Mouse (Mus musculus): ENCODE data around the gene Trpv1.
A peak's percentile ranks its signal among the peaks of the same experiment; 100 is the strongest.

Gene Trpv1

DNA sequence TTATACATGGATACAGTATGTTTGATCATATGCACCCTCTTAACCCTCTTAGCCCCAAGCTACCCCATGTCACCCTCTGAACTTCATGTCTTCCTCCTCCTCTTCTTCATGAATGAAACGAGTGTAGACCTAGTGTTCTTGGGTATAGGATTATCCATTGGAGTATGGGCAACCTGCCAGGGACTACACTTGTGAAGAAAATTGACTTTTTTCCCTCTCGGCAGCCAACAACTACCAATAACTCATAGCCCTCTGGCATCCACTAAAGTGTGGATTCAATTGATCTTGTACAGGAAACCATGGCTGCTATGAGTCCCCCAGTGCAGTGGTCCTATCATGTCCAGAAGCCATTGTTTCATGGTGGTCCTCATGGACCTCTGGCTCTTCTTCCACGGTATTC lies 2.6 kb downstream of the Trpv1 start:
- DNase-seq = no peak

DNA sequence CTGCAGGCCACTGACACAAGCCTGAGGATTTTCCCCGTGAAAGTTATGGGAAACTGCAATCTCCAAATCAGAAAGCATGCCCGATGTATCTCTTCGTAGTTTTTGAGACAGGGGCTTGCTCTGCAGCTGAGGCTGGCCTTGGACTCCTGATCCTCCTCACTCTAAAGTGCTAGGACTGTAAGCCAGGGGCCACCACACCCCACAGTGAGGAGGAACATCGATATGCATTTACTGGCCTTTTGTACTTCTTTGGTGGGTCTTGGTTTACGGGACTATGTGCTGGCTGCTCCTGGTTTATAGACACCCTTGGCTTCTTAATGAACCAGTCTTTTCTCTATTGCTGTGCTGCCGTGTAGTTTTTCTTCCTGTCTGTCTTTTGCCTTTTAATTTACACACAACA lies 8.1 kb downstream of the Trpv1 start:
- no peak for DNase-seq

DNA sequence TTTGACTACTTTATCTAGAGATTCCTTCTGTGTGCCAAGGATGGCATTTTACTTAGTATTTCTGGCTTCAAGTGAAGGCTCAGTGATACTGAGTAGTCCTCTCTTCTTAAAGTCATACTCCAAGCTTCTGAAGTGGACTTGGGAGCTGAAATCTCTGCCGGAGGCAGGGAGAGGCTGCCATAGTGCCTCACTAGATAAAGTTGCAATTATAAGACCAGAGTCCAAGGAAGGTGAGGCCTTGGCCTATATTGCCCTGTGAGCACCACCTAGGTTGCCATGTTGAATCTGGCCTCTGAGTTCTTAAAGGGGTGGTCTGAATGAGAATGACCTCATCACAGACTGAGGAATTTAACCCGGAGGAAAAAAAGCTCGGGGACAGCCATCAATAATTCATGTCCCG lies 8.7 kb downstream of the Trpv1 start:
- DNase-seq = no peak

DNA sequence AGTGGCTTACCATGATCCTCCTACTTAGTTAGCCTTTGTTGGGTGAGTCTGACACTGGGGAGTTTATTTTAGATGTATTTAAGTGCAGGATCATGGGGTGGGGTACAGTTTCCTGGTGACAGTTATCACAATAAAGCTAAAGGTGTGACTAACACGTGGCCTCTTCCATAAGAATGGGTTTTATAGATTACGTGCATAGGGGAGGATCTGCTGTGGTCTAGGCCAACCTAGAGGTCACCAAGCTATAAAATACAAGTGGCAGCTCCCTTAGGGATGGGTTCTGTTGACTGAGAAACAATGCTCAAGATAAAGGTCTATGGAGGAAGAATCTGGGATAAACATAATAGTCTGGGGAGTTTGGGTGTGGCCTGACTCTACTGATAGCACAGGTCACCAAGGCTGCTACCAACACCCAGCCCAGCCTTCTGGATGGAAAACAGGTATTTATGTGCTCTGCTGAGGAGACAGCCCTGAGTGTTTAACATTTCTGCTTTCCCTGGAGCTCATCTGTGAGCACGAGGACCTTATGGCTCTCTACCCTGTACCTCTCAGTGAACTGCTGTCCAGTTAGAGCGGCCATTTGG lies 23.4 kb downstream of the Trpv1 start:
- DNase-seq = no peak

DNA sequence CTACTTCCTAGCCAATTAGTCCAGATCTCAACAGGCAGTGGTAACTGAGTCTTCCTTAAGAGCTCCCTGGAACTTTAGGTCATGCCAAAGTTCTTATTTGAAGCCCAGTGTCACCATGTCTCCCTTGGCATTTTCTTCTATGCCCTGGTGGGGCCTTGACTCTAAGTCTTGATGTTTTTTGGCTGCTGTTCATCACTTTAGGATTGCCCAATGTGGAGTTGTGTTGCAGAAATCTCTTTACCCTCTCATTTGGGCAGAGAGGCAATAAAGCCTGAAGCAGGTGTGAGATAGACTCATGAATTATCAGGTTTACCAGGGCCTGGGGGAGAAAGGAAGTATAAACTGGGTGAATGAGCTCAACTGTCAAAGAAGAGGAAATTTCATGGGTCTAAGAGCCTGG lies 24.6 kb downstream of the Trpv1 start:
- DNase-seq = no peak

DNA sequence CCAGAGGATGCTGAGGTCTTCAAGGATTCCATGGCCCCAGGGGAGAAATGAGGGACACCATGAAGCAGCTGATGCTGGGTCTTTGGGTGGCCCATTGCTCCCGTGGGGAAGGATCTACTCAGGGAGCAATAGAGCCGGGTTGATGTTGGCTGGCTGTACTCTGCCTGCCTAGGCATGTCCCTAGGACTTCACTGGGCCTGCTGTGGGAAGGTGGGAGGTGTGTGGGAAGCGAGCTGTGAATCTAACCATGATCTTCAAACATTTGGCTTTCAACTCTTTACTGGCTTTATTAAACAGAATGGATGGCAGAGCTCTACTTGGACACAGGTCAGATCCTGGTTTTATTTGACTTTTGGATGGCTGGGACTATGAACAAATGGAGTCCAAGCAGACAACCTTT lies 26.4 kb downstream of the Trpv1 start:
- no peak for DNase-seq

DNA sequence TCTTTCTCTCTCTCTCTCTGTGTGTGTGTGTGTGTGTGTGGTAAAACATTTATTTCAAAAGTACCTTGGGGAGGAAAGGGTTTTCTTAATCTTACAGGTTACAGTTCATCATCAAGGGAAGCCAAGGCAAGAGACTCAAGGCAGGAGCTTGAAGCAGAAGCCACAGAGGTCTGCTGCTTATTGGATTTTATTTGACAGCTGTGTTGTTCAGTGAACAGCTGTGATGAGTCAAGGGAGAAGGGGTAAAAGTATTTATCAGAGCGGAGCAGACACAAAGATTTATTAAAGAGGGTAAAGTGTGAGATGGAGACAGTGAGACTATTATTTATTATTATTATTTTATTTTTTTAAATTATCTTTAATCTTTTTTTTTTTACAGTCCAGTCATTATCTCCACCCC lies 27.3 kb downstream of the Trpv1 start:
- DNase-seq = no peak

DNA sequence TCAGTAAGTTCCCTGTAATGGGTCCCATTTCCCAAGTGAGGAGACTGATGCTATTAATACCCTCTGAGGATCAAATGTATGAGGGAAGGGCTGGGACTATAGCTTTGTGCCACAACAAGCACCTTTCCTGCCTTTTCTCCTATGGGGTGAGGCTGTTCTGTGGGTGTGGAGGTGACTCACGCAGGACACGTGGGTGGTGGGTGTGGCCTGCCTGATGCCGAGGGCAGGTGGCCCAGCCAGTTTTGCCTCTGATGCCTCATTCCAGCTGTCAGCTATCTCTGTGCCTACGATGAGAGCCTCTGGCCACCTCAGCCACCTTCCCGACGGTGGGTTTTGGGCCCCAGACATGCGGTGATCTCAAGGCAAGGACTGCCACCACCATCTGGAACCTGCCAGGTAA lies 33.2 kb downstream of the Trpv1 start, which contains the start of gene Trpv3:
Gene Trpv3, plus strand, starts transcription at position 122 of the 400 bp plus-strand sequence.
- no peak for DNase-seq

DNA sequence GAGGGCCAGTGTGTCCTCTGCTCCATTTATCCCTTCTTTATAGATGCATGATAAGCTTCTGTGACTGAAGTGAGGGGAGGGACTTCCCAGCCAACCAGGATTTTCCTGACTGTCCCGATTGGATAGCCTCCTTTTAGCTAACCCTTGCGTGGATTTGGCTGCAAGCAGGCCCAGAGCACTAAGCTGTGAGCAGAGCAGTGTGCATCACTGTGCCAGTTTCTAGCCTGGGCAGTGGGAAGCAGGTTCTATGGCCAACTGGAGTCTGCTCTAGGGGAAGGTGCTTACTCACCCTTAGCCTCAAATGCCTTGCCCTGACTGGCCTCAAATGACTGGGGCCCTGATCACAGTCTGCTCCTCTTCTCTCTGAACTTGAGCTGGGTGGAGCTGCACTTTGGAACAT lies 40.7 kb downstream of the Trpv1 start:
- DNase-seq = peak in 1 of 2 experiments; percentile 22

DNA sequence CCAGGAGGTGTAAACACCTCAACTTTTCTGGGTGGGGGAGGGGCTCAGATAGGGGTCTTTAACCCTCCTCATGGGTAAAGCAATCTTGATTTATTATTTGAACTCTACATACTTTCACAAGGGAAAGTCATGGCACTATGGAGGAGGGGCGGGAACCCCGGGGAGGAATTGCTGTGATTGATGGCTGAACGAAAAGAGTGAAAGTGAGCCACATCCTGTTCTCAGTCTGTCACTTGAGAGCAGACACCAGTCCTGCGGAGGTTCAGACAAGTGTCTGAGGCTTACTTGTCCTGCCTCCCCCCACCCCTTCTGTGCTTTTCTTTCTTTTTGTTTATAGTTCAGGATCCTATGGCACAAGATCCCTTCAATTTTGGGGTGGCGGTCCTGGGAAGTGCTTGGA lies 46.6 kb downstream of the Trpv1 start:
- no peak for DNase-seq

DNA sequence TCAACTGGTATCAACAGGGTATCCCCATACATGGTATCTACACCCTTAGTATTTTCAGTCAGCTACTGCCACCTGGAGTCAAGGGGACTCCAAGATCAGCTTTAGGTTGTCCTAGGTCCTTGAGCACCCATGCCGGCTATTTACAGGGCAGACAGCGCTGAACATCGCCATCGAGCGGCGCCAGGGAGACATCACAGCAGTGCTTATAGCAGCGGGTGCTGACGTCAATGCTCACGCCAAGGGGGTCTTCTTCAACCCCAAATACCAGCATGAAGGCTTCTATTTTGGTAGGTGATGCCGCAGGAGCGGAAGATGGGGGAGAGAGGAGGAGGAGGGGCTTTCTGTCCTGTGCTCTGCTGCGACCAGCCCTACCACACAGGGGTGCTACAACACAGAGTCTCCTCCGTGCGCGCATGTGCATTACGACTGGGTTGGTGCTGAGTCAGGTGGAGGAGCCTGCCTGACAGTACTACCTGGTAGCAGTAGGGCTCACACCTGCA lies 47.5 kb downstream of the Trpv1 start:
- DNase-seq = peak; percentile 74 to 76

DNA sequence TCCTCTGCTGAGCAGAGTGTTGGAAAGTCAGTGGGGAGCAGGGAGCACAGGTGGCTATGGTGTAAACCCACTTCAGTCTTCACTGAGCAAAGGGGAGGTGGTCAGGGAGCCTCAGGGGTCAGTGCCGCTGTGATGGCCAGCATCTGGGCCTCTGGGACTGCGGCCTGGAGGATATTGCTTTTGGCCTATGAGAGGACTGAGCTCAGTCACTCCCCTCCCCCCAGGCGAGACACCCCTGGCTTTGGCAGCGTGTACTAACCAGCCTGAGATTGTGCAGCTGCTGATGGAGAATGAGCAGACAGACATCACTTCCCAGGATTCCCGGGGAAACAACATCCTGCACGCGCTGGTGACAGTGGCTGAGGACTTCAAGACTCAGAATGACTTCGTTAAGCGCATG lies 49.3 kb downstream of the Trpv1 start:
- DNase-seq = no peak

DNA sequence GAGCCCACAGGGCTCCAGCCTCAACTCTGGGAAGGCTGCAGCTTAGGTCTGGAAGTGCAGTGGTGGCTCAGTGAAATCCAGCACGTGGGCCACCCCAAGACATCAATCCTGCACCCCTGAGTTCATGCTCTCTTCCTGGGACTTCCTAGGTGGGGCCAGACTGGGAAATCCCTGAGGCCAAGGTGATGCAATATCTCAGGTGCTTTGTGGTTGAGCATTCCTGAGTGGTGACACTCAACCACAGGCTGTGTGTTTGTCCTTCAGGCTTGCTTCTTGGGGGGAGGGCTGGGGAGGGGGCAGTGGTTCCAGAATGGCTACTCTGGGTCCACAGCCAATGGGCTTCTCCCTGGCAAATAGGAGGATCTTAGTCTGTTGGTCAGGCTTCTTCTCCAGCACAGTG lies 49.8 kb downstream of the Trpv1 start:
- DNase-seq = no peak

DNA sequence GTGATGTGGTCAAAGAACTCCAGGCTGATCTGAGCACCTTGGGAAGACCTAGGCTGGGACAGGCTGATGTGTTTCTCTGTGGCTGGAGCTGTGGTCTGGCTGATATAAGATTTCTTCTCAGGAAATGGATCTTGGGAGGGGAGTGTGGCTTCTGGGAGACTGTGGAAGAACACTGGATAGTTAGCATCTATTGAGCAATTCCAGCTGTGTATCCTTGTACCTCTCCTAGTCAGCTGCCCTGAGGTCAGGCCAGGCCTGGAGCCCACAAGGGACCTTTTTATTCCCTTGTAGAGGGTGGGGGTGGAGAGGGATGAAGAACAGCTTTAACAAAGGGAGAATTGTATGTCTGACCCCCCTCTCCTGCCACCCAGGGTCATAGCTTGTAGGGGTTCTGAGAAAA lies 50.3 kb downstream of the Trpv1 start:
- DNase-seq = no peak

DNA sequence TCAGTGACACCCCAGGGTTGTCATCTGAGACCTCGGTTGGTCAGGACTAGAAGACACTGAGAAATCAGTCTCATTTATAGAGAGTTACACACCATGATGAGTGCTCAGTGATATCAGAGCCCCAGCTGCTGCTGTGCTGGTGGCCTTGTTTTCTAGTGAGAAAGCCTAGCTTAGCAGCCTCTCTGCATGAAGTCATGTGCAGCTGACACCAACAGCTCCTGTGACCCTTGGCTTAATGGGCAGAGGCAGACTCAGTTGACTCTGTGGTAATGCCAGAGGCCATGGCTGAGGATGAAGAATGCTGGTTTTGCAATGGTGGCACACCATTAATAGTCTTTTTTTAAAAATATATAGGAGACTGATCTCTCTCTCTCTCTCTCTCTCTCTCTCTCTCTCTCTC lies 55.5 kb downstream of the Trpv1 start:
- no peak for DNase-seq

DNA sequence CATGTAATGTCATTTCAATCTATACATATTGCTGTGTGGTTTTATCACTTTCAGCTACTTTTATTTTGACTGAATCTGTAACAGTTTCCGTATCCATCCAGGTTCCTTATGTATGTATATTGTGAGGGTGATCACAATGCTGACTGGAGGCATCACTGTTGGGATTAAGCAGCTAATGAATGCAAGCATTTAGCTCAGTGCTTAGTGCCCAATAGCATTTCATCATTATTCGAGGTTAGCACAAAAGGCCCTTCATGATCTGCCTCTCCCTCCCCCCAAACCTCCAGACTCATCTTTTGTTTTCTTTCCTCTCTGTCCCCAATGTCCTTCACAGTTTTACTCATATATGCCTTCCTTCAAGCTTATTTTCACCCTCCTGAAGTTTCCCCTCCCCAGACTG lies 69.0 kb downstream of the Trpv1 start:
- DNase-seq = no peak

Data from cerebellum, postnatal 14 days (tissue).